Mouse (Mus musculus) stomach, postnatal 0 days (tissue): Measurements from ENCODE around the gene Dpp9. TPM values are rescaled to one million over a fixed set of nuclear protein-coding genes. Genes with fewer than 3 reads are reported as not detected.
"Not testable (repeated sequence)": the region's sequence is repeated elsewhere in the genome, so short reads cannot be mapped to it uniquely, and the experiment has no call there.

ENCODE experiments used
- ATAC-seq: fragments of 200-750 bp; cut with Nextera tagmentation; 2 replicates; pipeline ENCODE4 v1.8.0; 2017; ENCODE audit not compliant: low FRiP score, low TSS enrichment
- DNase-seq: peaks from one replicate; pipeline ENCODE4 v3.0.0-alpha.2; 2016; ENCODE audit warnings: low spot score
- H3K27ac ChIP-seq: fragments of 300-500 bp; sonication (generic); replicated peaks from 2 replicates; pipeline ENCODE4 v1.5.1; 2014; ENCODE audit warnings: mild to moderate bottlenecking, control low read depth
- H3K27me3 ChIP-seq: fragments of 300-500 bp; sonication (generic); 2 replicates; pipeline ENCODE4 v1.6.1; 2014; ENCODE audit warnings: low read length; ENCODE audit not compliant: control insufficient read depth, insufficient read depth
- H3K36me3 ChIP-seq: fragments of 300-500 bp; sonication (generic); 2 replicates; pipeline ENCODE4 v1.6.1; 2014; ENCODE audit warnings: low read length, mixed read lengths; ENCODE audit not compliant: control insufficient read depth, insufficient read depth
- H3K4me1 ChIP-seq: fragments of 300-500 bp; sonication (generic); replicated peaks from 2 replicates; pipeline ENCODE4 v1.6.1; 2014; ENCODE audit warnings: antibody characterized with exemption; ENCODE audit not compliant: control insufficient read depth, insufficient read depth
- H3K4me2 ChIP-seq: fragments of 300-500 bp; sonication (generic); replicated peaks from 2 replicates; pipeline ENCODE4 v1.6.1; 2014; ENCODE audit warnings: low read depth, mild to moderate bottlenecking, control low read depth, moderate library complexity
- H3K4me3 ChIP-seq: fragments of 300-500 bp; sonication (generic); 2 replicates; pipeline ENCODE4 v1.5.1; 2014; ENCODE audit warnings: low read depth, low read length, control low read depth
- H3K9ac ChIP-seq: fragments of 300-500 bp; sonication (generic); 2 replicates; pipeline ENCODE4 v1.6.1; 2014; ENCODE audit warnings: mild to moderate bottlenecking, low read length, control low read depth, mixed read lengths
- H3K9me3 ChIP-seq: fragments of 300-500 bp; sonication (generic); 2 replicates; pipeline ENCODE4 v1.6.1; 2016; ENCODE audit warnings: low read length; ENCODE audit not compliant: control insufficient read depth
- CTCF ChIP-seq: IDR thresholded peaks from 2 replicates; pipeline ENCODE4 v1.5.1; 2016; ENCODE audit warnings: antibody characterized with exemption, low read depth, mild to moderate bottlenecking, moderate library complexity
- EP300 ChIP-seq: optimal IDR thresholded peaks from 2 replicates; pipeline ENCODE3; 2016; ENCODE audit warnings: antibody characterized with exemption
- WGBS: fragments of 180-500 bp; shearing (Covaris S2); extraction: QIAGEN DNeasy Blood & Tissue Kit; methylation state at CpG from one replicate; pipeline ENCODE4 v1.1.7; 2014; 5-methylcytosine and 5-hydroxymethylcytosine counted together
- polyA plus RNA-seq: library from polyadenylated mRNA; unstranded; fragments of >200 nt; fragmentation: Nextera tagmentation; extraction: Ambion mirVana; gene quantifications from 2 replicates; pipeline ENCODE4 v1.2.1, GENCODE M21; 2015

The Dpp9 gene
- polyA plus RNA-seq, 1 experiment from 2014 or later: 13.8 TPM

DNA sequence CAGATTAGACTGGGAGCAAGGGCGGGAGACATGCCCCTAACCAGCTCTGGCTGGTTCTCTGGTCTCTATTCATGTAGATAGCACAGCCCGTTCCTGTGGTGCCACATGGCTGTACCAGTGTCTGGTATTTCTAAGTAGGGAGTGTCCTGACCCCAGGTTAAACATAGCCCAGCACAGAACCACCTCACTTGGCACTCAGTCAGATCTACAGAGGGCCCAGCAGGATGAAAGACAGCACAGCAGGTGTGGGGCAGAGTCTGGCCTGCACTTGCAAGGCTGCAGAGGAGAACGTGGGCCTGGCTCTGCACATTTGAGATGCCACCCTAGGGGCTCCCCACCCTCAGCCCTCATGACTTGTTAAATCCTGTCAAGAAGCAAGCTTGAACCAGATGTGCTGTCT, 42.5 kb upstream of the Dpp9 start:
- H3K36me3 ChIP-seq: peaks cover 10% of the 10 kb centered on the region
- WGBS: 62% methylated on average over 3 of the region's 3 CpGs
- no peaks in the 10 kb centered on the region for H3K27me3 ChIP-seq
- no peaks in the 10 kb centered on the region for H3K9me3 ChIP-seq
- TF ChIP-seq EP300 (no peak), CTCF (no peak)
- H3K9ac ChIP-seq: no peak overlapping the region
- peak; percentile 41; the same call in 1 of the 2 replicates for ATAC-seq
- H3K27ac ChIP-seq: peak overlapping the region; percentile 30
- no peak overlapping the region for H3K4me3 ChIP-seq
- no peak overlapping the region for H3K4me2 ChIP-seq
- peak; percentile 66 for DNase-seq
- peaks cover 3% of the 10 kb centered on the region; the same call in 1 of the 2 replicates for H3K4me1 ChIP-seq

DNA sequence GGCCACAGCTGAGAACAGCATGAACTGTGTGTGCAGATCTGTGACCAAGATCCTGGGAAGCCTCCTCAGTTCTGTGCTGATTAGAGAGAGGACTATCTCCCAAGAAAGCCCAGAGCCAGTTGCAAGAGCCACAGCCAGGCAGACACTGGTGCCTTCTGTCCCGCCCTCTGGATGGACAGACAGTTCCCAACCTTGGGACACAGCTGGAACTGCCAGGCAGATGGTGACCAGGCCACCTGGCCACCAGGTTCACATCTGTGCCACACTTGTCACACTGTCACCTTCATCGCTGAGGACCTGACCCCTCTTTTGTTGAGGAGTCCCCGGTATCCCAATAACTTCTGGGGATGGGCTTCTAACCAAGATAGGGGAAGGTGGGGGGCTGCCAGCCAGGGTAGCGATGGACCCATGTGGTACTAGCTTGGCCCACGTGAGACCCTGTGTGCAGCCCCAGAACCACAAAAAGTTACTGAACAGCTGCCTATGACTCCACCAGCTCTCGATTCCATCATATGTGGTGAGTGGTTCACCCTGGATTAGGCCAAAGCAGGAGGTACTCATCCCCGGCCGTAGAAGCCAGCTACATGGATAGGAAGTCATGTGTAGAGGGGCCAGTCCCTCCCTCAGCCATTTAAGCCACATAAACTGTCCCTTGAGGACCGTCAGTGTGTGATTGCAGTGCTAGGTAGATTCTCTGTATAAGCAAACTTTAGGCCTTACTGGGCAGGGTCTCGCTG, 40.8 kb upstream of the Dpp9 start:
- ATAC-seq (no peak), DNase-seq (no peak)
- Histone ChIP-seq H3K4me1 (peaks cover 3% of the 10 kb centered on the region; the same call in 1 of the 2 replicates), H3K4me2 (0 out of 2 replicates have a peak overlapping the region, but pooled peaks have one; percentile 5), H3K4me3 (no peak overlapping the region), H3K27me3 (no peaks in the 10 kb centered on the region), H3K9ac (no peak overlapping the region), H3K27ac (0 out of 2 replicates have a peak overlapping the region, but pooled peaks have one; percentile 18), H3K9me3 (no peaks in the 10 kb centered on the region), H3K36me3 (peaks cover 10% of the 10 kb centered on the region)
- TF ChIP-seq EP300: no peak
- no peak for TF ChIP-seq CTCF
- 83% methylated on average over 10 of the region's 10 CpGs for WGBS

DNA sequence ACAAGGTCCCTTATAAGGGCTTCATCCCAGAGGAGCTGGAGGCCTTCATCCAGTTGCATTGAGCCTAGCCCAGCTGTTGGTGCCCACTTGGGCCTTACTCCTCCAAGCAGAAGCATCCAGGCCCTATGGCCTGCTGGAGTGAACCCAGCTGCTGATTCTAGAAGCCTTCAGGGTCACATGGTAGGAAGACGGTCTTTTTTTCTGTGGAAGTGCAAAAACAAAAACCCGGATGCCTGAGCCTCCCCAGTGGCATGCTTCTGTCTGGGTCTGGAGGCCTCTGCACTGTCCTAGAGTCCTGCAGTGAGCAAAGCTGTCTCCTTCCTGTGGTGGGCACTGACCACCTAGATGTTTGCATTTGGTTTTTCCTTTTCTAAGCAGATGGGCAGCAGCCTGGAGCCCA, 40.1 kb upstream of the Dpp9 start:
- DNase-seq, H3K27ac ChIP-seq, H3K9ac ChIP-seq, H3K9me3 ChIP-seq, H3K4me3 ChIP-seq, ATAC-seq, H3K27me3 ChIP-seq, H3K4me1 ChIP-seq, H3K4me2 ChIP-seq: not testable (repeated sequence)
- peaks cover 10% of the 10 kb centered on the region for H3K36me3 ChIP-seq
- 51% methylated on average over 2 of the region's 2 CpGs for WGBS

DNA sequence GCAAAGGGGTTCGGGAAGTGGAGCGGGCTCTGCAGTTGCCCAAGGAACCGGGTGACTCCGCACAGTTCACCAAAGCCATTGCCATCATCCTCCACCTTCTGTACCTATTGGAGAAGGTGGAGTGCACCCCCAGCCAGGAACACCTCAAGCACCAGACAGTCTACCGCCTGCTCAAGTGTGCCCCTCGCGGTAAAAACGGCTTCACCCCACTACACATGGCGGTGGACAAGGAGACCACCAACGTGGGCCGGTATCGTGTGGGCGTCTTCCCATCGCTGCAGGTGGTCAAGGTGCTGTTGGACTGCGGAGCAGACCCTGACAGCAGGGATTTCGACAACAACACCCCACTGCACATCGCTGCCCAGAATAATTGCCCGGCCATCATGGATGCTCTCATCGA, 39.6 kb upstream of the Dpp9 start:
- 95% methylated on average over 19 of the region's 19 CpGs for WGBS
- not testable (repeated sequence) for H3K27me3 ChIP-seq, H3K9me3 ChIP-seq, DNase-seq, H3K4me2 ChIP-seq, H3K27ac ChIP-seq, ATAC-seq, H3K4me3 ChIP-seq, H3K9ac ChIP-seq, H3K4me1 ChIP-seq
- peaks cover 10% of the 10 kb centered on the region for H3K36me3 ChIP-seq

DNA sequence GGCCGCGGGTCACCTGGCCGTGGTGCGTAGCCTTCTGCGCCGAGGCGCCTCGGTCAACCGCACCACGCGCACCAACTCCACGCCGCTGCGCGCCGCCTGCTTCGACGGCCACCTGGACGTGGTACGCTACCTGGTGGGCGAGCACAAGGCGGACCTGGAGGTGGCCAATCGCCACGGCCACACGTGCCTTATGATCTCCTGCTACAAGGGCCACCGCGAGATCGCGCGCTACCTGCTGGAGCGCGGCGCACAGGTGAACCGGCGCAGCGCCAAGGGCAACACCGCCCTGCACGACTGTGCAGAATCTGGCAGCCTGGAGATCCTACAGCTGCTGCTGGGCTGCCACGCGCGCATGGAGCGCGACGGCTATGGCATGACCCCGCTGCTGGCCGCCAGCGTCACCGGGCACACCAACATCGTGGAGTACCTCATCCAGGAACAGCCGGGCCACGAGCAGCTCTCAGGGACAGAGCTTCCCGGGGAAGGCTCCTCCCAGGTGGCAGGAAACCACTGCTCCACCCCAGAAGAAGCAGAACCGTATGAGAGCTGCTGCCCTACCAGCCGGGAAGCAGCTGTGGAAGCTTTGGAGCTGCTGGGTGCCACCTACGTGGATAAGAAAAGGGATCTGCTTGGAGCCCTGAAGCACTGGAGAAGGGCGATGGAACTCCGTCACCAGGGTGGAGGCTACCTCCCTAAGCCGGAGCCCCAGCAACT, 38.6 kb upstream of the Dpp9 start:
- peak; percentile 34 for ATAC-seq
- peak; percentile 59 for DNase-seq
- Histone ChIP-seq H3K4me3 (peak overlapping the region; percentile 61), H3K27me3 (no peaks in the 10 kb centered on the region), H3K27ac (peak overlapping the region; percentile 78), H3K4me1 (peaks cover 3% of the 10 kb centered on the region; the same call in 1 of the 2 replicates), H3K9me3 (no peaks in the 10 kb centered on the region), H3K36me3 (peaks cover 10% of the 10 kb centered on the region), H3K9ac (peak overlapping the region; percentile 68), H3K4me2 (peak overlapping the region; percentile 85)
- TF ChIP-seq CTCF (no peak), EP300 (no peak)
- 10% methylated on average over 40 of the region's 58 CpGs for WGBS
